Mouse (Mus musculus) thymus, adult 2 months (tissue): ENCODE measurements at regions not wholly inside any gene's neighbourhood (a gene's known extent, or its start where the extent isn't known, plus 50 kb on each side); places are given as distances from the start of the nearest gene placed in this dataset.
"Not testable (repeated sequence)": the region's sequence is repeated elsewhere in the genome, so short reads cannot be mapped to it uniquely, and the experiment has no call there.

Experiments used
- DNase-seq: peaks from one replicate; pipeline ENCODE4 v3.0.0; 2021
- H3K27ac ChIP-seq: fragments of 200-500 bp; 2 replicates; pipeline ENCODE4 v1.5.1; 2012; ENCODE audit warnings: low read length, control low read depth; ENCODE audit not compliant: control insufficient read depth, insufficient read depth
- H3K27me3 ChIP-seq: fragments of 200-500 bp; 2 replicates; pipeline ENCODE4 v1.6.1; 2012; ENCODE audit warnings: mild to moderate bottlenecking, low read length, moderate library complexity, mixed read lengths; ENCODE audit not compliant: control insufficient read depth, insufficient read depth
- H3K36me3 ChIP-seq: fragments of 200-500 bp; 2 replicates; pipeline ENCODE4 v1.6.1; 2012; ENCODE audit warnings: mild to moderate bottlenecking, low read length, moderate library complexity; ENCODE audit not compliant: control insufficient read depth, insufficient read depth
- H3K4me1 ChIP-seq: fragments of 200-500 bp; replicated peaks from 2 replicates; pipeline ENCODE4 v1.6.1; 2012; ENCODE audit warnings: low read length; ENCODE audit not compliant: control insufficient read depth, insufficient read depth
- H3K4me3 ChIP-seq: fragments of 200-500 bp; 2 replicates; pipeline ENCODE4 v1.5.1; 2012; ENCODE audit warnings: mild to moderate bottlenecking, low read length, control low read depth, moderate library complexity; ENCODE audit not compliant: control insufficient read depth, insufficient read depth
- CTCF ChIP-seq: fragments of 200-500 bp; IDR thresholded peaks from 2 replicates; pipeline ENCODE4 v1.5.1; 2012; ENCODE audit warnings: mild to moderate bottlenecking, control low read depth, low read length, moderate library complexity, borderline replicate concordance; ENCODE audit not compliant: control insufficient read depth, poor library complexity, insufficient read depth; ENCODE audit errors: extremely low read depth
- POLR2A ChIP-seq: fragments of 200-500 bp; IDR thresholded peaks from 2 replicates; pipeline ENCODE4 v1.6.1; 2012; ENCODE audit warnings: mild to moderate bottlenecking, low read length, control low read depth, moderate library complexity; ENCODE audit not compliant: control insufficient read depth, poor library complexity, insufficient read depth; ENCODE audit errors: extremely low read depth
- WGBS: fragments of 180-500 bp; shearing (Covaris S2); methylation state at CpG from one replicate; pipeline ENCODE4 v1.1.7; 2018; 5-methylcytosine and 5-hydroxymethylcytosine counted together

DNA sequence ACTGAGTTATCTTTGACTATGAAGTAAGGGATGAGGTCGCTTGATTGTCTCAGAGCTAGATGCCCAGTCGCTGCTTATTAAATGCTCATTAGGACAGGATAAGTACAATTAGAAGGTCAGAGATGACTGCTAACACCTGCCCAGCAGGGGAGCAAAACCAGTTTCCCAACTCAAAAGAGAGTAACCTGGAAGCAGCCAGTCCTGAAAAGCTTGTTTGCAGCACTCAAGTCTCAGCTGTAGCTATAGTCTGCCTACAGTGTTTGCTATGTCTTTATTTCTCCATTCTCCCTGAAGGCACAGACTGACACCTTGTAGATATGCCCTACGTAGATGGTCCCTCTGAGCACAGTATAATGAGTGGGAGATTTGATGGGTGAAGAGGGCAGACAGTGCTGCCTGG lies 274.7 kb upstream of the Maf start:
- 89% methylated on average over 3 of the region's 3 CpGs for WGBS
- no peak for DNase-seq

DNA sequence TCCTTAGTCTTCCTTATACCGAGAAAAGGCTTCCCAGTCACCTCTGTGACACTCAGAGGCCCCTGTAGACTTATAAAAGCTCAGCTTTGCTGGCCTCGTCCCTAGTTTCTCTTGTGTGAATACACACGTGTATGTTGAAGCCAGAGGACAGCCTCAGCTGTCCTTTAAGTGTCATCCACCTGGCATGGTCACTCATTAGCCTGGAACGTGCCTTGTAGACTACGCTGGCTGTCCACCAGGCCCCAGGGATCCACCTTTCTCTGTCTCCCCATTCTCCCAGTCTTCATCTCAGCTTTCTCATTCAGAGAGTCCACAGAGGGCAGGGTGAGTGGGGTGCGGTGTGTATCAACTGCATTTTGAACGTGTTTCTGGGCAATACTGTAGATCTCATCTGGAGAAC lies 273.8 kb upstream of the Maf start:
- Histone ChIP-seq H3K4me1 (no peaks in the 10 kb centered on the region), H3K27me3 (no peaks in the 10 kb centered on the region), H3K27ac (no peak overlapping the region), H3K36me3 (no peaks in the 10 kb centered on the region), H3K4me3 (no peak overlapping the region)
- 95% methylated on average over 7 of the region's 7 CpGs for WGBS
- DNase-seq: no peak
- TF ChIP-seq POLR2A: no peak
- TF ChIP-seq CTCF: no peak

More for the DNA sequence above, 274.7 kb upstream of the Maf start:
- H3K4me3 ChIP-seq: no peak overlapping the region
- no peaks in the 10 kb centered on the region for H3K27me3 ChIP-seq
- no peak for TF ChIP-seq POLR2A
- no peak for TF ChIP-seq CTCF
- no peaks in the 10 kb centered on the region for H3K36me3 ChIP-seq
- no peak overlapping the region for H3K27ac ChIP-seq
- H3K4me1 ChIP-seq: no peaks in the 10 kb centered on the region

DNA sequence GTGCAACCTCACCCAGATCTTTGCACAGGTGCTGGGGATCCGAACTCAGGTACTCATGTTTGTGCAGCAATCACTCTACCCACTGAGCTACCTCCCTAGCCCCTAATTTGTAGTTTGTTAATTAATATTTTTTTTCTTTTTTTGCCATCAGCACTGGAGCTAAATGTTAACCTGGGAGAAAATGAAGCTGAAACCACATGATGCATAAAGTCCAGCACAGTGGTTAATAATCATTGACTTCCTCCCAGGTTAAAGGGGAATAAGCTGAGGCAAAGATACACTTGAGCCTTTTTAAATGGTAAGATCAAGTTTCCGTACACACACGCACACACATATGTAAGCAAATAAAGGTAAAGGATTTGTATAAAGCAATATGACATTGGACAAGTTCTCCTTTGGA lies 273.0 kb upstream of the Maf start:
- H3K4me3 ChIP-seq: no peak overlapping the region
- 88% methylated on average over 3 of the region's 3 CpGs for WGBS
- no peaks in the 10 kb centered on the region for H3K27me3 ChIP-seq
- no peaks in the 10 kb centered on the region for H3K36me3 ChIP-seq
- H3K27ac ChIP-seq: no peak overlapping the region
- no peaks in the 10 kb centered on the region for H3K4me1 ChIP-seq
- no peak for TF ChIP-seq POLR2A
- no peak for DNase-seq

DNA sequence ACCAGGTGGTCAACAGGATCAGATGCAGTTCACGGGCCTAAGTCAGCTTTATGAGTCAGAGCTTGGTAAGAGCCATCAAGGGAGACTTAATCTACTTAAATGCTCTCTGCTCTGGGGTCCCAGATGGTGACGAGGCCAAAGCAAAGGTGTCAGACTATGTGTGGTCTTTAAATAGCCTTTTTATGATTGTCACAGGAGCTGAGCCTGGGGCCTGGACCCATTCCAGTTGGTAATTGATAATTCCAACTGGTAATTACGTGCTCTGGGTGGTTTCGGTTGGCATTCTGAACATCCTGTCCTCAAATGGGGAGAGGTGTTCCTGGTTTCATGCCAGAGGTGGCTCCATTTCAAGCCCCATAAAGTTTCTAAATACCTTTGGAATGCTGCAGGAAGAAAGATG lies 269.6 kb upstream of the Maf start:
- DNase-seq: no peak
- Histone ChIP-seq H3K36me3 (no peaks in the 10 kb centered on the region), H3K4me1 (no peaks in the 10 kb centered on the region), H3K27ac (no peak overlapping the region), H3K4me3 (no peak overlapping the region), H3K27me3 (no peaks in the 10 kb centered on the region)
- TF ChIP-seq CTCF: no peak
- no peak for TF ChIP-seq POLR2A
- 88% methylated on average over 4 of the region's 4 CpGs for WGBS

DNA sequence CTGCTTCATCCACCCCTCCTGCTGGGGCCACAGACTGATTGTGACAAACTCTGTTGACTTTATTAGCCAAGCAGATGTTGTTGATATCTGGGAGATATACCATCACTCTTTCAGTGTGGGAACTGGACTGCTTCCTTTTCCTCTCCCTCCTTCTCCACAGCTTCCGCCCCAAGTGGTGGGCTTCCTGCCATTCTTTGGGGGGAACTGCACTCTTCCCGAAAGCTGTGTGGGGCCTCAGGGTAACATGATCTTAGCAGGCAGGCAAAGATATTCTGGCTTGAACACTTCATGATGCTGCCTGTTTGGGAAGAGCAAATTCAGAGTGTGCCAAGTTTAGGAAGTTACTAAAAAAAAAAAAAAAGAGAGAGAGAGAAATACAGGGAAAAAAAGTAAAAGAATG lies 267.1 kb upstream of the Maf start:
- Histone ChIP-seq H3K36me3 (no peaks in the 10 kb centered on the region), H3K4me3 (no peak overlapping the region), H3K4me1 (no peaks in the 10 kb centered on the region), H3K27ac (no peak overlapping the region), H3K27me3 (no peaks in the 10 kb centered on the region)
- no peak for DNase-seq
- TF ChIP-seq POLR2A: no peak
- no peak for TF ChIP-seq CTCF
- 24% methylated on average over 2 of the region's 2 CpGs for WGBS

DNA sequence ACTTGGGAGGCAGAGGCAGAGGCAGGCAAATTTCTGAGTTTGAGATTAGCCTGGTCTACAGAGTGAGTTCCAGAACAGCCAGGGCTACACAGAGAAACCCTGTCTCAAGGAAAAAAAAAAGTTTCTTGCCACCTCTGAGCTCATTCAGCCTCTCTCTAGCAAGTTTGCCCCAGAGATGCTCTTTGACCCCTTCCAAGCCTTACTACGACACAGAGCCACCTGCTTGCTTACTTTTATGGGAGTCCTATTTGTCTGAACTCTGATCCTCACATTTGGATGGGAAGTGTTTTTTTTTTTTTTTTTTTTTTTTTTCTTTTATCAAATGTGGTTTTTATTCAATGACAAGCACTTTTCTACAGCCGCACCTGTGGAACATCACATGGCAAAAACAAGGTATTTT lies 263.8 kb upstream of the Maf start:
- WGBS: 14% methylated on average over 2 of the region's 2 CpGs
- H3K36me3 ChIP-seq, H3K4me1 ChIP-seq, H3K27me3 ChIP-seq, DNase-seq, H3K27ac ChIP-seq, H3K4me3 ChIP-seq: not testable (repeated sequence)

DNA sequence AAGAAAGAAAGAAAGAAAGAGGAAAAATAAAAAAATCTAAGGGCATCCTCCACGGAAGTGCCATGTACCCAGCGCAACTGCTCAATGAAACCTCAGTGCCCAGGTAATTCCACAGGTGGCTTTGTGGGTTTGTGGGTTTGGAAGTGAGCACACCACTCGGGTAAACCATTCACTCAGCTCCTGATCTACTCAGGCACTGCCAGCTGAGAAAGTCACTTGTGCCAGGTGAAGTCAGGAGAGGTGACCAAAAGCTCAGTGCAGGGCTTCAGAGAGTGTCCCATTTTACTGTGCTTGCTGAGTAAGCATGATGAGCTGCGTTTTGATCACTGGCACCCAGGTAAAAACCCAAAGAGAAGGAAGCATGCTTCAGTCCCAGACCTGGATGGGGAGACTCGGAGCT lies 260.5 kb upstream of the Maf start:
- 45% methylated on average over 5 of the region's 5 CpGs for WGBS
- H3K36me3 ChIP-seq: no peaks in the 10 kb centered on the region
- H3K4me1 ChIP-seq: no peaks in the 10 kb centered on the region
- no peak for DNase-seq
- no peak overlapping the region for H3K4me3 ChIP-seq
- H3K27ac ChIP-seq: no peak overlapping the region
- TF ChIP-seq POLR2A (no peak), CTCF (no peak)
- no peaks in the 10 kb centered on the region for H3K27me3 ChIP-seq
